Mouse (Mus musculus) heart, adult 2 months (tissue): ENCODE measurements around the gene Eif4a1.

Experiments used
- CTCF ChIP-seq: fragments of 200-600 bp; IDR thresholded peaks from 2 replicates; pipeline ENCODE4 v1.8.1; 2022; ENCODE audit warnings: antibody characterized with exemption, mild to moderate bottlenecking, moderate library complexity
- EP300 ChIP-seq: fragments of 200-500 bp; IDR thresholded peaks from 2 replicates; pipeline ENCODE4 v1.6.1; 2011; ENCODE audit warnings: low read depth, low read length, control low read depth; ENCODE audit not compliant: insufficient read depth
- POLR2A ChIP-seq: fragments of 200-500 bp; IDR thresholded peaks from 2 replicates; pipeline ENCODE4 v1.6.1; 2011; ENCODE audit warnings: mild to moderate bottlenecking, low read depth, low read length, control low read depth; ENCODE audit not compliant: insufficient read depth

- no peak for TF ChIP-seq CTCF
- TF ChIP-seq POLR2A: no peak
- TF ChIP-seq EP300: no peak
Measured at GRCm38 (mm10) chr11:69622406-69622805, 49.8 kb downstream of the Eif4a1 start.
